Mouse (Mus musculus) C2C12 (cell line): Measurements from ENCODE around the gene Crnkl1.

ENCODE experiments used
- CEBPB ChIP-seq: IDR thresholded peaks from one replicate; pipeline ENCODE4 v1.6.1; 2011; ENCODE audit warnings: low read depth, mild to moderate bottlenecking, control low read depth, moderate library complexity
- CTCF ChIP-seq: IDR thresholded peaks from one replicate; pipeline ENCODE4 v1.5.1; 2011; ENCODE audit not compliant: control insufficient read depth, insufficient read depth, insufficient read length
- MAX ChIP-seq: IDR thresholded peaks from one replicate; pipeline ENCODE4 v1.6.1; 2011; ENCODE audit warnings: mild to moderate bottlenecking, control low read depth
- MYOG ChIP-seq: IDR thresholded peaks from one replicate; pipeline ENCODE4 v1.6.1; 2011; ENCODE audit not compliant: control insufficient read depth, insufficient read length; ENCODE audit errors: extremely low read depth
- USF1 ChIP-seq: IDR thresholded peaks from one replicate; pipeline ENCODE4 v1.6.1; 2011; ENCODE audit warnings: low read depth, mild to moderate bottlenecking, control low read depth, moderate library complexity

- TF ChIP-seq CTCF (no peak), MYOG (no peak), USF1 (no peak), MAX (no peak), CEBPB (no peak)
Observed at GRCm38 (mm10) chr2:145890571-145890970, 44.2 kb downstream of the Crnkl1 start.
